Mouse (Mus musculus): ENCODE measurements at regions not wholly inside any gene's neighbourhood (a gene's known extent, or its start where the extent isn't known, plus 50 kb on each side); places are given as distances from the start of the nearest gene placed in this dataset.
A peak's percentile ranks its signal among the peaks of the same experiment; 100 is the strongest.
"Not testable (repeated sequence)": the region's sequence is repeated elsewhere in the genome, so short reads cannot be mapped to it uniquely, and the experiment has no call there.

- no peak for DNase-seq (ENCODE audit: low read depth, low spot score)
Observed at GRCm38 (mm10) chr10:45855514-45855913, 277.9 kb downstream of the Hace1 start.

- DNase-seq (ENCODE audit: low read depth, low spot score) = no peak
Observed at GRCm38 (mm10) chr10:45859137-45859536, 281.5 kb downstream of the Hace1 start.

GRCm38 (mm10) chr10:45859909-45860308 is 282.3 kb downstream of the Hace1 start:
- DNase-seq (ENCODE audit: low read depth, low spot score) = no peak

DNA sequence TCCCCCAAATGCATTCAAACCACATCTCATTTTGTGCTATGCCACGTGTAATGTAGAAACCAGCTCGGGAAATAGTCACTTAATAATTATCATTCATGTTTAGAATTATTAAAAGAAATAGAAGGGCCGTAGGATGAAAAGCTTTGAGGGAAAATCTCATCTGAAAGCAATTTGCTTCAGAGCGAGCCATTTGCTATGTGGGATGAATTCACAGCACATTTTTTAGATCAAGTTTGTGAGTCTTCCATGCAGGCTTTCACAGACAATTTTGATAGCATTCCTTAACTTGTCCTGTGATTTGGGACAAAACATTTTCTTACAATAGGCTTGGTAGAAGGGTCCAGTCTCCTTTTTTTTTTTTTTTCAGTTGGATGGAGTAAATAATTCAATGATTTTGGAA is 283.1 kb downstream of the Hace1 start:
- DNase-seq (ENCODE audit: low read depth, low spot score) = no peak

DNA sequence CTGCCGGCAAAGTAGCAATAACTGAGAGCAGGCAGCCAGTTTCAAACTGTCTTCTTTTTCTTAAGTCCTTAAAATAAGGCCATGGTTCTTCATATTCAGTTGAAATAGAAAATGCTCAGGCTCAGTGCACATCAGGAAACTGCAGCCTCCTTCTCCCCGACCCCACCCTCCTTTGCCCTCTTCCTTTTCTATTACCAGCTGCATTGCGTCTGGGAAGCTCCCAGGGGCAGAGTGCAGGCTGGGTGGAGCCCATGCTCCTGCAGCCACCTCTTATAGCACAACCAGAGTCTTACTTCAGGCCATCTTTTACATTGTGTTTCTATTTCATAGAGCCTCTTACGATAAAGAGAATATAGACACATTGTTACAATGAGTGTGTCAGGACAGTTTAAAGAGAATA is 288.2 kb downstream of the Hace1 start:
- DNase-seq (ENCODE audit: low read depth, low spot score) = no peak

- no peak for DNase-seq (ENCODE audit: low read depth, low spot score)
Observed at GRCm38 (mm10) chr10:45866860-45867259, 289.2 kb downstream of the Hace1 start.

- peak; percentile 79 for DNase-seq (ENCODE audit: low read depth, low spot score)
Observed at GRCm38 (mm10) chr10:45871028-45871427, 293.4 kb downstream of the Hace1 start.

- no peak for DNase-seq (ENCODE audit: low read depth, low spot score)
Observed at GRCm38 (mm10) chr10:45872007-45872890, 294.6 kb downstream of the Hace1 start.

DNA sequence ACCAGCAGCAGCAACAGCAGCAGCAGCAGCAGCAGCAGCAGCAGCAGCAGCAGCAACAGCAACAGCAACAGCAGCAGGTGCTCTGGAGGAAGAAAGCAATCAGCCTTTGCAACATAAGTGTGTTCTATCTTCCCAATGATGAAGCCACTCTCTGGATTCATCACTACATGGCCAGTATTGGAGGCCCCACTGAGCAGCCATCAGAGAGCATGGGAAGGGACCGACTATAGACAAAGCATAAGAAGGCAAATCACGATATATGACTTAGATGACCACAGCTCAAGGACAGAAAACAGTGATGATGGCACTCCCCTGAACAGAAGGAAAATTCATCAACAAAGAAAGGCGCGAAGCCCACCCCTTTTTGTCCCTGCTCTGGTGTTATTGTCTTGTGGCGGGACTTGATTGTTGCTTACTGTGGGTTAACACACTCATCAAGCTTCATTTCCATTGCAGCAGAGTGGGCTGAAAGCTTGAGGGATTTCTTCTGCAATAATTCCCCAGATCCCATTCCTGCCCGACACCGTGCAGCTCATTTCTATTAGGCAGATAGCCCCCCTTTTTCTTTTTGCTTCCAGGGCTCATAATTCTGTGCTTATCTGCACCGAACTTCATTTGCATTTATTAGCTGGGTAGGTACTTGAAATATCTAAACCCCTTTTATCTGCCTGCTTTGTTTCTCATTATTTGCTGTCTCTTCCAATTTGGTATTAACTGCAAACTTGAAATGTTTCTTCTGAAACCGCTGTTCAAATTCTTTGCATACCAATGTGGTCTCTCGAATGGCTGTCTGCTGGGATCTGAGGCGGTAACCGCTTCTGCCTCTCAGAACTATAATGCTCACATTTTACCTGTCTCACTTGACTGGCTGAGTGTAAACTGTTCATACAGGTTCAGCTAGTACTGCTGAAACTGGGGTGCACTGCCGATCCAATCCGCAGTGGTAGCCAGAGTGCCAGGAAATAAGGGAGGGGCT is 296.5 kb downstream of the Hace1 start:
- no peak for DNase-seq (ENCODE audit: low read depth, low spot score)

GRCm38 (mm10) chr10:45875287-45875686 is 297.7 kb downstream of the Hace1 start:
- not testable (repeated sequence) for DNase-seq (ENCODE audit: low read depth, low spot score)

DNA sequence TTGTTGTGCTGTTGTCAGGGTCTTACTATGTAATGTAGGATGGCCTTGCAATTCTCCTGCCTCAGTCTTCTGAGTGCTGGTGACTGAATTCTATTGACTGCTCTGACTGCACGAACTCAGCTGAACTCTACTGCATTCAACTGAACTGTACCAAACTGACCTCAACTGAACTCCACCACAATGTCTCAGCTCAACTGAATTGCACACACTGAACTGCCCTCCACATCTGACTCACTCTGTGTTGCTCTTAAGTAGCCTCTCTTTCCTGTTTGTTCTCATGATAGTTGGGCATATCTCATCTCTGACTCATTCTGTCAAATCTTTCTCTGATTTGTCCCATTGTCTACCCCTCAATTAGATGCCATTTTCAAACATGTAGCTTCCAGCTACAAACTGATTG is 306.1 kb downstream of the Hace1 start:
- DNase-seq (ENCODE audit: low read depth, low spot score) = no peak

GRCm38 (mm10) chr10:45886636-45887035 is 309.0 kb downstream of the Hace1 start:
- no peak for DNase-seq (ENCODE audit: low read depth, low spot score)

- DNase-seq (ENCODE audit: low read depth, low spot score) = peak; percentile 63
Observed at GRCm38 (mm10) chr10:45888835-45889234, 311.2 kb downstream of the Hace1 start.

- peak; percentile 25 for DNase-seq (ENCODE audit: low read depth, low spot score)
Observed at GRCm38 (mm10) chr10:45889381-45889951, 311.8 kb downstream of the Hace1 start.

DNA sequence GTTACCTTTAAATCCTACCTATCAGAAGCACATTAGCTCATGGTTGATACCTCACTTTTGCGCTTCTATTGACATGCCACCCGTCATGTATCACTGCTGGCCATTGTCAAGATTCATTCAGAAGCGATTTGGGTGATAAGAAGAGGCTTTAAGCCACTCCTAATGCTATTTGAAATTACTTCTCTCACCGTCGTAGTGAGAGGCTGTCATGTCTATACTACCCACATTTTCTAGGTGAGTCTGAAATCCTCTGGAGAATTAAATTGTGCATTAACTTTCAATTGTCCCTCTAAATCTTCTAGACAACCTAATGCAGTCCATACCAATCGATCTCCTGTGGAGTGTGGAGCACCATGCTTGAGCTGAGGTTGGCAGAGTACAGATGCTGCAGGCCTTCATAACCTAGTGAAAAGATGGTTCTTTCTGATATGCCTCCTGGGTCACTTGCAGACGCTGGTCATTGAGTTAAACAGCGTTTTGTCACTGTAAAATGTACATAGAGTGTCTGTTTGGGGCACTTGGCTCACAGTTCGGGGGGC is 312.5 kb downstream of the Hace1 start:
- no peak for DNase-seq (ENCODE audit: low read depth, low spot score)

- no peak for DNase-seq (ENCODE audit: low read depth, low spot score)
Observed at GRCm38 (mm10) chr10:45892464-45892863, 314.8 kb downstream of the Hace1 start.

- DNase-seq (ENCODE audit: low read depth, low spot score) = no peak
Observed at GRCm38 (mm10) chr10:45893894-45894831, 316.5 kb downstream of the Hace1 start.

DNA sequence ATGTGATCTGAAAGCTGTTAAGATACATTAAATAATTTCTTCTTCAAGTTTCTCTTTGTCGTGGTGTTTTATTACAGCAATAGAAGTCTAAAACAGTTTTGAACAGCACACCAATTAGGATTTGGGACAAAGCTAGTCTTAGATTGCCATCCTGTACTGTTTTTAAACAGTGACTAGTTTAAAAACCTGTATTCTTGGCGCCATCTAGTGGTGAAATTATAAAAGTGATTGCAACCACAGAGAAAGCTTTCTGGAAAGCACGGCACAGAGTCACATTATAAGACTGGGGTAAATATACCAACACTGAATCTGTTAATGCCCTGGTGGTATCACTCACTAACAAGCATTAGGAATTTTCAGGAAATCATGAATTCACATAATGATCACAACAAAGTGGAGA is 339.3 kb downstream of the Hace1 start:
- peak; percentile 31 for DNase-seq (ENCODE audit: low read depth, low spot score)

- peak; percentile 21 for DNase-seq (ENCODE audit: low read depth, low spot score)
Observed at GRCm38 (mm10) chr10:45925746-45926145, 348.1 kb downstream of the Hace1 start.

DNA sequence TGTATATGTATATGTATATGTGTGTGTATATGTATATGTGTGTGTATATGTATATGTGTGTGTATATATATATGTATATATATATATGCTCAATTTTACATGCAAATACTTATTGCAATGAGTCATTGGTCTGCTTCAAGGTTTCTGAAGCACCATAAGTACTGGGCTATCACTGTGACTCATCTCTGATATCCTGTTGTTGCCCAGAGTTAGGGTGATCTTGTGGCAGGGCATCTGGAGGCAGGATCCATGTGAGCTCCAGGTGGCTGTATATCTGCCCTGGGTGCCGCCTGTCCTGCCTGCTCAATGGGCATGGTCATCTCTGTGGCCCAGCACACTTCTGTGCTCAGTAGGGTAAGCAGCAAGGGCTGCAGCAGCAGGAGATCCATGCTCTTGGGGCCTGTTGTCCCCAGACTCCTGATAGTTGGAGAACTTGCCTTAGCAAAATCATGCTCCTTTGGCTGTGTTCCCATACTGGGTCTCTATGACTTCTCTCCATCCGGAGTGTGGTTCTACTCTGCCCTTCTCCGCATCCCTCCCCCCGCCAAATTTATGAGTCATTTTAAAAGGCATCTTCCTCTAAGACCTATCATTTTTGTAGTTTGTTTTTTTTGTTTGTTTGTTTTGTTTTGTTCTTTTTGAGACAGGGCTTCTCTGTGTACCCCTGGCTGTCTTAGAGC is 356.1 kb downstream of the Hace1 start:
- no peak for DNase-seq (ENCODE audit: low read depth, low spot score)
